Mouse (Mus musculus) kidney, postnatal 25 days (tissue): ENCODE data around the gene Olfr1347.

ENCODE experiments used
- DNase-seq, 2 experiments: peaks; one replicate each; pipeline ENCODE4 v3.0.0; 2021; ENCODE audit warnings: mixed read lengths in 2 of 2

Olfr1347 gene

GRCm38 (mm10) chr7:6499655-6500054 is at the start of gene Olfr1347:
Gene Olfr1347, minus strand, starts transcription at chr7:6499755.
- no peak for DNase-seq

- DNase-seq, result peak in 1 of 2 experiments; percentile 41
These were observed 26.6 kb upstream of the Olfr1347 start for GRCm38 (mm10) chr7:6526141-6526540.

GRCm38 (mm10) chr7:6525001-6525400 is 25.4 kb upstream of the Olfr1347 start:
- no peak for DNase-seq

GRCm38 (mm10) chr7:6522850-6523249 is 23.3 kb upstream of the Olfr1347 start, which contains the start of gene Olfr1349:
Gene Olfr1349, minus strand, starts transcription at chr7:6522950.
- DNase-seq, result no peak

- DNase-seq, result no peak
These were observed 22.1 kb upstream of the Olfr1347 start for GRCm38 (mm10) chr7:6521666-6522065.

- DNase-seq, result no peak
These were observed 9.1 kb upstream of the Olfr1347 start, which contains the start of gene Olfr1348 for GRCm38 (mm10) chr7:6508648-6509047. Gene Olfr1348, minus strand, starts transcription at chr7:6508748.

- DNase-seq, result no peak
These were observed 12.7 kb downstream of the Olfr1347 start, which contains the start of gene Olfr5 for GRCm38 (mm10) chr7:6486841-6487240. Gene Olfr5, minus strand, starts transcription at chr7:6486941.

- peak; percentile 30 to 75 for DNase-seq
These were observed 21.9 kb downstream of the Olfr1347 start for GRCm38 (mm10) chr7:6477633-6478032.

- no peak for DNase-seq
These were observed 32.6 kb downstream of the Olfr1347 start, which contains the start of gene Olfr1346 for GRCm38 (mm10) chr7:6466951-6467350. Gene Olfr1346, plus strand, starts transcription at chr7:6467101.

- DNase-seq, result no peak
These were observed 43.2 kb downstream of the Olfr1347 start for GRCm38 (mm10) chr7:6456399-6456798.

- no peak for DNase-seq
These were observed 43.7 kb downstream of the Olfr1347 start, which contains the start of gene Olfr1336 for GRCm38 (mm10) chr7:6455868-6456267. Gene Olfr1336, plus strand, starts transcription at chr7:6456168.

- no peak for DNase-seq
These were observed 51.8 kb downstream of the Olfr1347 start for GRCm38 (mm10) chr7:6447771-6448170.

GRCm38 (mm10) chr7:6441173-6441572 is 58.4 kb downstream of the Olfr1347 start:
- DNase-seq, result no peak

- no peak for DNase-seq
These were observed 61.2 kb downstream of the Olfr1347 start, which contains the start of gene Olfr1344 for GRCm38 (mm10) chr7:6438388-6438787. Gene Olfr1344, plus strand, starts transcription at chr7:6438688.
